In genomic region chr12:80064306-80064705, GRCm38 (mm10) we compare ENCODE assay signal across 12 mouse cellular contexts. TPM values are rescaled to one million over a fixed set of nuclear protein-coding genes. Genes with fewer than 3 reads are reported as not detected.
DNase-seq lines count a peak whose midpoint lies in the region; ATAC-seq lines count a peak whose summit lies in the region.
"Had no signal": no experiment of that assay in that cellular context is flagged by ENCODE, and none has a peak within 500 bp of the region (broad histone marks: within the 10 kb centered on the region; RNA-seq: fewer than 3 reads in every experiment).

No protein-coding gene starts in this region.

- 82% methylated on average over 4 of the region's 4 CpGs for WGBS in liver, embryonic 11.5 days
- WGBS in embryonic facial prominence, embryonic 14.5 days = 67% methylated on average over 4 of the region's 4 CpGs
- WGBS in hindbrain, embryonic 11.5 days = 52% methylated on average over 4 of the region's 4 CpGs
- 35% methylated on average over 4 of the region's 4 CpGs for WGBS in midbrain, embryonic 13.5 days

- H3K27me3 ChIP-seq in liver, embryonic 11.5 days (replicated peaks; ENCODE audit: control insufficient read depth, insufficient read depth, low read length) = no peaks in the 10 kb centered on the region
- H3K27me3 ChIP-seq in embryonic facial prominence, embryonic 14.5 days (replicated peaks; ENCODE audit: control insufficient read depth, insufficient read depth, low read length) = no peaks in the 10 kb centered on the region
- H3K27me3 ChIP-seq in hindbrain, embryonic 11.5 days (ENCODE audit: control insufficient read depth, insufficient read depth, low read length) = no peaks in the 10 kb centered on the region
- no peaks in the 10 kb centered on the region for H3K27me3 ChIP-seq in midbrain, embryonic 13.5 days
- H3K27me3 ChIP-seq: heart, embryonic 12.5 days had no signal

- H3K4me3 ChIP-seq in liver, embryonic 11.5 days (ENCODE audit: low read depth, low read length) = no peak overlapping the region
- H3K4me3 ChIP-seq in embryonic facial prominence, embryonic 14.5 days (ENCODE audit: low read depth, low read length) = no peak overlapping the region
- no peak overlapping the region for H3K4me3 ChIP-seq in hindbrain, embryonic 11.5 days (ENCODE audit: low read depth, low read length)
- no peak overlapping the region for H3K4me3 ChIP-seq in midbrain, embryonic 13.5 days (replicated peaks)
- H3K4me3 ChIP-seq: heart, embryonic 12.5 days had no signal

- H3K36me3 ChIP-seq in liver, embryonic 11.5 days (ENCODE audit: control insufficient read depth, insufficient read depth, low read length) = no peaks in the 10 kb centered on the region
- no peaks in the 10 kb centered on the region for H3K36me3 ChIP-seq in embryonic facial prominence, embryonic 14.5 days (ENCODE audit: control insufficient read depth, insufficient read depth, low read length)
- H3K36me3 ChIP-seq in hindbrain, embryonic 11.5 days (ENCODE audit: control insufficient read depth, insufficient read depth, low read length) = no peaks in the 10 kb centered on the region
- H3K36me3 ChIP-seq in midbrain, embryonic 13.5 days = no peaks in the 10 kb centered on the region
- H3K36me3 ChIP-seq: heart, embryonic 12.5 days had no signal

- 0 out of 2 replicates have a peak overlapping the region, but pooled peaks have one; percentile 16 for H3K27ac ChIP-seq in liver, embryonic 11.5 days (ENCODE audit: low read depth, low read length)
- H3K27ac ChIP-seq in embryonic facial prominence, embryonic 14.5 days (replicated peaks; ENCODE audit: low read depth, low read length) = peak overlapping the region; percentile 91; the same call in 1 of the 2 replicates
- H3K27ac ChIP-seq in hindbrain, embryonic 11.5 days (ENCODE audit: low read depth, low read length) = peak overlapping the region; percentile 87
- H3K27ac ChIP-seq in midbrain, embryonic 13.5 days = peak overlapping the region; percentile 85

- no peak for ATAC-seq in liver, embryonic 11.5 days (replicated peaks; ENCODE audit: low FRiP score)
- ATAC-seq in embryonic facial prominence, embryonic 14.5 days (ENCODE audit: low read depth) = no peak
- ATAC-seq in hindbrain, embryonic 11.5 days (ENCODE audit: low FRiP score) = no peak
- ATAC-seq in midbrain, embryonic 13.5 days = no peak
- ATAC-seq: intestine, embryonic 16.5 days had no signal

- no peaks in the 10 kb centered on the region for H3K9me3 ChIP-seq in liver, embryonic 11.5 days (ENCODE audit: control insufficient read depth, low read length)
- H3K9me3 ChIP-seq in embryonic facial prominence, embryonic 14.5 days (ENCODE audit: control insufficient read depth, low read length) = no peaks in the 10 kb centered on the region
- H3K9me3 ChIP-seq in hindbrain, embryonic 11.5 days (ENCODE audit: control insufficient read depth, low read length) = no peaks in the 10 kb centered on the region
- H3K9me3 ChIP-seq in midbrain, embryonic 13.5 days = no peaks in the 10 kb centered on the region
- H3K9me3 ChIP-seq: heart, embryonic 12.5 days had no signal

- DNase-seq in liver, embryonic 11.5 days (ENCODE audit: low spot score) = no peak
- DNase-seq in liver = no peak
- no peak for DNase-seq in embryonic facial prominence, embryonic 14.5 days (ENCODE audit: low spot score)
- no peak for DNase-seq in hindbrain, embryonic 11.5 days (ENCODE audit: low spot score)
- DNase-seq in adrenal gland, postnatal 10 days = no peak
- DNase-seq in adrenal gland, adult (ENCODE audit: inconsistent age in 2 of 2, low spot score in 1 of 2) = no peak
- no peak for DNase-seq in adrenal gland, postnatal 25 days
- DNase-seq: cerebellum, postnatal 14 days; thymus, postnatal 25 days had no signal

- H3K9ac ChIP-seq in liver, embryonic 11.5 days (ENCODE audit: low read depth, low read length) = no peak overlapping the region
- no peak overlapping the region for H3K9ac ChIP-seq in embryonic facial prominence, embryonic 14.5 days (ENCODE audit: low read depth, low read length)
- H3K9ac ChIP-seq in hindbrain, embryonic 11.5 days (ENCODE audit: low read depth, low read length) = no peak overlapping the region
- no peak overlapping the region for H3K9ac ChIP-seq in midbrain, embryonic 13.5 days (replicated peaks)
- H3K9ac ChIP-seq: heart, embryonic 12.5 days had no signal

- peaks cover 43% of the 10 kb centered on the region for H3K4me1 ChIP-seq in liver, embryonic 11.5 days (replicated peaks; ENCODE audit: control insufficient read depth, insufficient read depth, low read length)
- peaks cover 46% of the 10 kb centered on the region for H3K4me1 ChIP-seq in embryonic facial prominence, embryonic 14.5 days (ENCODE audit: control insufficient read depth, insufficient read depth, low read length)
- peaks cover 18% of the 10 kb centered on the region for H3K4me1 ChIP-seq in hindbrain, embryonic 11.5 days (replicated peaks; ENCODE audit: control insufficient read depth, insufficient read depth, low read length)
- H3K4me1 ChIP-seq in midbrain, embryonic 13.5 days (replicated peaks) = peaks cover 58% of the 10 kb centered on the region

- H3K4me2 ChIP-seq in liver, embryonic 11.5 days = no peak overlapping the region
- no peak overlapping the region for H3K4me2 ChIP-seq in embryonic facial prominence, embryonic 14.5 days (ENCODE audit: low read depth, low read length)
- no peak overlapping the region for H3K4me2 ChIP-seq in hindbrain, embryonic 11.5 days (replicated peaks; ENCODE audit: low read depth, low read length)
- no peak overlapping the region for H3K4me2 ChIP-seq in midbrain, embryonic 13.5 days (replicated peaks)
- H3K4me2 ChIP-seq: heart, embryonic 12.5 days had no signal

RNA-seq across cellular contexts. Expression of gene Zfp36l1, which starts 48.5 kb away (rescaled TPM):
- polyA plus RNA-seq in liver, embryonic 11.5 days (2014; fragmentation: Nextera tagmentation; extraction: Ambion mirVana) = 69.6 and 72.7 TPM in 2 replicates
- 145 and 151 TPM in 2 replicates for polyA plus RNA-seq in embryonic facial prominence, embryonic 14.5 days (2014; fragmentation: Nextera tagmentation; extraction: Ambion mirVana)
- polyA plus RNA-seq in hindbrain, embryonic 11.5 days (2014; fragmentation: Nextera tagmentation; extraction: Ambion mirVana) = 112 and 127 TPM in 2 replicates
- polyA plus RNA-seq in midbrain, embryonic 13.5 days (2015; fragmentation: Nextera tagmentation; extraction: Ambion mirVana) = 51.7 and 60.1 TPM in 2 replicates
- 100 to 1,000 TPM; 190 to 228 TPM for total RNA-seq in adrenal gland, postnatal 10 days (2021)
- total RNA-seq in adrenal gland, postnatal 25 days (2021) = 225 TPM in 2 replicates

Comparison
In these comparisons a context has a peak if more than half of its experiments do, and no peak if none do; other contexts are left out.
1. H3K27ac ChIP-seq: peak in every context shown above with its lines; median percentile 91 in embryonic facial prominence, embryonic 14.5 days; 87 in hindbrain, embryonic 11.5 days; 85 in midbrain, embryonic 13.5 days; 16 in liver, embryonic 11.5 days.